Mouse (Mus musculus): ENCODE measurements around the gene Ifnb1. TPM values are rescaled to one million over a fixed set of nuclear protein-coding genes. Genes with fewer than 3 reads are reported as not detected.

The Ifnb1 gene
- polyA plus RNA-seq, 1 experiment from 2014 or later: not detected

DNA sequence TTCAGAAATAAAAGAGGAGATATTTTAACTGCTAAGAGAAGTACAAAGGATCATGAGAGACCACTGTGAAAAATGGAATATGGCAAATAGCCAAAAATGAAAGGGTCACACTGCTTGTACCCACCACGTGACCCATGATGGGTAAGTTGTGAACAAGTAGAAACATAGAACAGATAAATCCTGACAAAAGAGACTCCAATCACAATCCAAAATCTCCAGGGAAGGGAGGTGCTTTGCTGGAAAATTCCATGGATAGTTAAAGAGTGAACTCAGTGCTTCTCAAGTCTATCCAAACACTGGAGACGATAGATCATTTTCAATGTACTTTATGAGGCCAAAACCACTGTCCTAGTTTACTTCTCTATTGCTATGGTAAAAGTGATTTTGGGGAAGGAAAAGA, 8.3 kb upstream of the Ifnb1 start:
- H3K9ac ChIP-seq: no peak overlapping the region
- no peaks in the 10 kb centered on the region for H3K4me1 ChIP-seq
- no peak overlapping the region for H3K4me3 ChIP-seq
- H3K36me3 ChIP-seq: no peaks in the 10 kb centered on the region
- no peak overlapping the region for H3K4me2 ChIP-seq
- 58% methylated on average over 2 of the region's 2 CpGs for WGBS
- no peak for ATAC-seq (ENCODE audit: borderline replicate concordance, extremely low read depth, low FRiP score, low TSS enrichment)
- no peak overlapping the region for H3K27ac ChIP-seq
- no peaks in the 10 kb centered on the region for H3K9me3 ChIP-seq
- H3K27me3 ChIP-seq: no peaks in the 10 kb centered on the region

DNA sequence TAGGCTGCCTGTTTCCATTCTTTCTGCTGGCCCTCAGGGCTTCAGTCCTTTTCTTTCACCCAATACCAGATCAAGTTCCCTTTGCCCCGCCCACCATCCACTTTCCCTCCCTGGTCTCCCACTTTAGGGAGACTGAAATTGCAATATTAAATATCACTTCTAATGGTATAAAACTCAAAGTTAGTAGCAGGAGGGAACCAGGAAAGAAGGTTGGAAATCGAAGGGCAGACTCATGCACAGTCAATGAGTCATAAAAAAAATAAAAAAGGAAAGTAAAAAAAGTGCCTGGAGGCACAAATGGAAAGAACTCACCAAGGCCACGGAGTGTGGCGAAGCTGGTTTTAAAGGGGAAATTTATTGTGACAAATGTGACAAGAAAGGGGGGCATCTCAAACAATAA, 7.7 kb upstream of the Ifnb1 start:
- Histone ChIP-seq H3K9me3 (no peaks in the 10 kb centered on the region), H3K4me1 (no peaks in the 10 kb centered on the region), H3K9ac (no peak overlapping the region), H3K27me3 (no peaks in the 10 kb centered on the region), H3K36me3 (no peaks in the 10 kb centered on the region), H3K4me3 (no peak overlapping the region), H3K4me2 (no peak overlapping the region), H3K27ac (no peak overlapping the region)
- WGBS: 80% methylated on average over 4 of the region's 4 CpGs
- no peak for ATAC-seq (ENCODE audit: borderline replicate concordance, extremely low read depth, low FRiP score, low TSS enrichment)

GRCm38 (mm10) chr4:88526379-88527049, 3.9 kb upstream of the Ifnb1 start:
- no peaks in the 10 kb centered on the region for H3K9me3 ChIP-seq
- no peak overlapping the region for H3K4me3 ChIP-seq
- 79% methylated on average over 5 of the region's 5 CpGs for WGBS
- no peaks in the 10 kb centered on the region for H3K4me1 ChIP-seq
- no peak for ATAC-seq (ENCODE audit: borderline replicate concordance, extremely low read depth, low FRiP score, low TSS enrichment)
- no peak overlapping the region for H3K4me2 ChIP-seq
- no peak overlapping the region for H3K27ac ChIP-seq
- no peaks in the 10 kb centered on the region for H3K36me3 ChIP-seq
- H3K27me3 ChIP-seq: no peaks in the 10 kb centered on the region
- H3K9ac ChIP-seq: no peak overlapping the region

- Histone ChIP-seq H3K4me1 (no peaks in the 10 kb centered on the region), H3K4me3 (no peak overlapping the region), H3K9ac (no peak overlapping the region), H3K9me3 (no peaks in the 10 kb centered on the region), H3K27ac (no peak overlapping the region), H3K36me3 (no peaks in the 10 kb centered on the region), H3K27me3 (no peaks in the 10 kb centered on the region), H3K4me2 (no peak overlapping the region)
- 79% methylated on average over 3 of the region's 3 CpGs for WGBS
- no peak for ATAC-seq (ENCODE audit: borderline replicate concordance, extremely low read depth, low FRiP score, low TSS enrichment)
Measured at GRCm38 (mm10) chr4:88525393-88525792, 2.8 kb upstream of the Ifnb1 start.

DNA sequence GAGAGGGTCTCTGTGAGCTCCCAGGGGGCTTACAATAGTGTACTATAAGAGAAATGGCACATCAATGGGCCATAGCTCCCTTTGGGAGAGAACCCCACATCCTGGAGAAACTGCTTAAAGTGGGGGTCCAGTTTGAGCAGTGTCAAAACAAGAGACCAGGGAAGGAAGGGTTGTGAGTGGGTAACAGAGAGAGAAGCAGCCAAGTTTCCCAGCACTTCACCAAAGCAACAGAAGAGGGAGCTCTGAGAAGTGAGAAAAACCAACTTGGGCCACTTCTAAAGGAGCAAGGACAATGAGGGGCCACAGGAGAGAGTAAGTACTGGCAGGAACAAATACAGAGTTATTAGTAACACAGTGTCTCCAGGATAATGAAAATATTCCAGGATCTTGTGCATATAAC, 667 bp upstream of the Ifnb1 start:
- H3K9me3 ChIP-seq: no peaks in the 10 kb centered on the region
- no peak overlapping the region for H3K4me2 ChIP-seq
- no peak for ATAC-seq (ENCODE audit: borderline replicate concordance, extremely low read depth, low FRiP score, low TSS enrichment)
- no peak overlapping the region for H3K27ac ChIP-seq
- H3K4me1 ChIP-seq: no peaks in the 10 kb centered on the region
- no peaks in the 10 kb centered on the region for H3K36me3 ChIP-seq
- no peak overlapping the region for H3K9ac ChIP-seq
- no peak overlapping the region for H3K4me3 ChIP-seq
- H3K27me3 ChIP-seq: no peaks in the 10 kb centered on the region

DNA sequence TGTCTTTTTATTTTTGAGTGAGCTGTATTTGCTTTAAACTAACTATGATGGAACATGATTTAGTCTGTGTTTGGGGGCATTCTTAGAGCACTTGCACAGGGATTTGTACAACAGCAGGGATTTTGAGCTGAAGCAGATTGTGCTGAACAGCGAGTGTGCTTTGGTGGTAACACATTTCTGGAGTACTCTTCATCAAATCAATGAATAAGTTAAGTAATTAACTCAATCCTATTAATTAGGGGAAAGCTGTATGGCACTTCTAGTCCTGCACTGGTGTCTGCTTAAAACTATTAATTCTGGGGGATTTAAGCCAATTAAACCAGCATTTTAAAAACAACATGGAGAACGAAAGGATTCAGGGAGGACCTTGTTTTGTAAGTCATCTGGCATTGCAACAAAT, 4.6 kb downstream of the Ifnb1 start:
- no peaks in the 10 kb centered on the region for H3K36me3 ChIP-seq
- no peak overlapping the region for H3K4me3 ChIP-seq
- H3K27ac ChIP-seq: no peak overlapping the region
- no peak for ATAC-seq (ENCODE audit: borderline replicate concordance, extremely low read depth, low FRiP score, low TSS enrichment)
- H3K9ac ChIP-seq: no peak overlapping the region
- WGBS: 80% methylated on average over 2 of the region's 2 CpGs
- no peaks in the 10 kb centered on the region for H3K27me3 ChIP-seq
- no peaks in the 10 kb centered on the region for H3K9me3 ChIP-seq
- H3K4me2 ChIP-seq: no peak overlapping the region
- H3K4me1 ChIP-seq: peaks cover 13% of the 10 kb centered on the region

DNA sequence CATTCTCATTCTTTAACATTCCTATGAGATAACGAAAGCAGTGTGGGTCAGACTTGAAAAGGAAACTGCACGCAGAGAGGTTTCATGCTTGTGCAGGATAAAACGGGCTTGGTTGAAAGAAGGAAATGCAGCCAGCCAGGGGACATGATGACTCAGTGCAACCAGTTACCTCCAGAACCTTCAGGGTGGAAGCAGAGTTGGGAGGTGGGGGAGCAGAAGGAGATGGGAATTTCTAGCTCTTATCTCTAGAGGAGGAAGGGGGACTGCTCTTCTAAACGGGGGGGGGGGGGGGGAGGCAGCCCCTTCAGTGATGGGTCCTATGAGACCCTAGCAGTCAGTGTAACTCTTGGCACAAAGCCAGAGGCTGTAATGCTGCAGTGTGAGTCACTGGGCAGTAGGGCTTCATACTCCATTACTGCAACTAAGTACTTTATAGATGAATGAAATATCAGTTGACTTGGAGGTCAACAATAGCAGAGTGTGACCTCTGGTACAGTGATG, 6.8 kb downstream of the Ifnb1 start:
- no peaks in the 10 kb centered on the region for H3K36me3 ChIP-seq
- H3K4me2 ChIP-seq: peak overlapping the region; percentile 36
- peaks cover 13% of the 10 kb centered on the region for H3K4me1 ChIP-seq
- no peaks in the 10 kb centered on the region for H3K9me3 ChIP-seq
- ATAC-seq (ENCODE audit: borderline replicate concordance, extremely low read depth, low FRiP score, low TSS enrichment): peak; percentile 65
- H3K4me3 ChIP-seq: no peak overlapping the region
- H3K9ac ChIP-seq: no peak overlapping the region
- H3K27ac ChIP-seq: peak overlapping the region; percentile 69
- H3K27me3 ChIP-seq: no peaks in the 10 kb centered on the region
- 3% methylated on average over 4 of the region's 4 CpGs for WGBS

DNA sequence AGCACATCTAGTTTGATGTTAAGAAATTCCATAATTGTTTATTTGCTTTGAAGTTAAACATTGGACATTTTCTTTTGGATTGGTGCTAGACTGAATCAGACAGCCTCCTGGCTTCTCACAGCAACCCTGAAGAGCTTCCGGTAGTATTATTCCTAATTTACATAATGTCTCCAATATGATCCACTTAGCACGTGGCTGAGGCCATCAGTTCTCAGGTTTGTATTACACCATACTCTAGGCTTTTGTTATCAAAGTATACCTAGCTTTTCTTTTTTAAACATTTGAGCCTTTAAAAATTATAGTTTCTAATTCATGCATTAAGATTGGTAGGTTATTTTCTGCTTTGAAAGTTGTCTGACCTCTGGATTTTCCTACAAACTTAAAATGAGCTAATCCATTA, 7.3 kb downstream of the Ifnb1 start:
- Histone ChIP-seq H3K9ac (no peak overlapping the region), H3K27me3 (no peaks in the 10 kb centered on the region), H3K4me2 (peak overlapping the region; percentile 36), H3K4me3 (no peak overlapping the region), H3K4me1 (peaks cover 13% of the 10 kb centered on the region), H3K36me3 (no peaks in the 10 kb centered on the region), H3K27ac (0 out of 2 replicates have a peak overlapping the region, but pooled peaks have one; percentile 69), H3K9me3 (no peaks in the 10 kb centered on the region)
- WGBS: 29% methylated on average over 2 of the region's 2 CpGs
- ATAC-seq (ENCODE audit: borderline replicate concordance, extremely low read depth, low FRiP score, low TSS enrichment): no peak

DNA sequence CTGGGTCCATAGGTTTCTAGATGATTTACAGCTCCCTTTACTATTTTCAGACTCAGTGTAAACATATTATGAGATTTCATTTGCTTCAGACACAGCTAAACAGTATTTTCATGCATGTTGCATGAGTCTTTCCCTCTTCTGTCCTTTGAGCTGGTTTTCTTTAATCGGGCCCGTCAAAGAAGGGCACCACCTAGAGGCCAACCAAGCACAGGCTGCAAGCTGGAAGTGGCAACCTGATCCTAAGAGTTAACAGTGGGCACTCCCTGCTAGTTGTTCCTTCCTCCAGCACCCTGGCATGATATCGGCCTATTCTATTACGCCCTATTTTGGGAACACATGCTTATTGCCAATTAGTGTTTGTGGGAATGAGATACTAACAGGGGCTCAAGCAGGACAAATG, 8.2 kb downstream of the Ifnb1 start:
- Histone ChIP-seq H3K36me3 (no peaks in the 10 kb centered on the region), H3K4me3 (no peak overlapping the region), H3K9ac (no peak overlapping the region), H3K9me3 (no peaks in the 10 kb centered on the region), H3K4me1 (peaks cover 13% of the 10 kb centered on the region), H3K27me3 (no peaks in the 10 kb centered on the region), H3K4me2 (no peak overlapping the region), H3K27ac (no peak overlapping the region)
- ATAC-seq (ENCODE audit: borderline replicate concordance, extremely low read depth, low FRiP score, low TSS enrichment): peak; percentile 44; the same call in 1 of the 2 replicates
- WGBS: 46% methylated on average over 4 of the region's 4 CpGs

- H3K4me2 ChIP-seq: no peak overlapping the region
- H3K27ac ChIP-seq: no peak overlapping the region
- no peaks in the 10 kb centered on the region for H3K27me3 ChIP-seq
- no peak overlapping the region for H3K4me3 ChIP-seq
- no peak for ATAC-seq (ENCODE audit: borderline replicate concordance, extremely low read depth, low FRiP score, low TSS enrichment)
- WGBS: 85% methylated on average over 4 of the region's 4 CpGs
- peaks cover 13% of the 10 kb centered on the region for H3K4me1 ChIP-seq
- no peaks in the 10 kb centered on the region for H3K36me3 ChIP-seq
- no peak overlapping the region for H3K9ac ChIP-seq
- no peaks in the 10 kb centered on the region for H3K9me3 ChIP-seq
Measured at GRCm38 (mm10) chr4:88513743-88514142, 8.8 kb downstream of the Ifnb1 start.

DNA sequence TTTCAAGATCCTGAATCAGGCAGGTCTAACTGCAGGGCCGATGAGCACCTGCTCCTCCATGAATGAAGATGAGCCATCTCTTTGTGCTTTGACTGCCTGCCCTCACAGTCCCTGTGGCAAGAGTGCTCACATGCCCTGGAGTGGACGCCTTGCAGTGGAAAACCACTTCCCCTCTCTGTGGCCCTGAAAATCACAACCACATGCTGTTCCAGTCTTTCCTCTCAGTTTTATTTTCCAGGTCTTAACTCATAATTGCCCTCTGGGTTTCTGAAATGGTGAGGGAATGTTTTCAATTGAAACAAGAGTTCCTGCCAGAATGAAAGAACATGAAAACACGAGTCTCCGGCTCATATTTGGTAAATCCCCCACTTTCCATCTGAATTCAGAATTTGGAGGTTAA, 18.8 kb downstream of the Ifnb1 start:
- H3K4me2 ChIP-seq: no peak overlapping the region
- H3K27ac ChIP-seq: no peak overlapping the region
- ATAC-seq (ENCODE audit: borderline replicate concordance, extremely low read depth, low FRiP score, low TSS enrichment): no peak
- no peaks in the 10 kb centered on the region for H3K4me1 ChIP-seq
- H3K27me3 ChIP-seq: no peaks in the 10 kb centered on the region
- no peak overlapping the region for H3K9ac ChIP-seq
- WGBS: 66% methylated on average over 4 of the region's 4 CpGs
- no peaks in the 10 kb centered on the region for H3K36me3 ChIP-seq
- H3K4me3 ChIP-seq: no peak overlapping the region
- H3K9me3 ChIP-seq: no peaks in the 10 kb centered on the region

DNA sequence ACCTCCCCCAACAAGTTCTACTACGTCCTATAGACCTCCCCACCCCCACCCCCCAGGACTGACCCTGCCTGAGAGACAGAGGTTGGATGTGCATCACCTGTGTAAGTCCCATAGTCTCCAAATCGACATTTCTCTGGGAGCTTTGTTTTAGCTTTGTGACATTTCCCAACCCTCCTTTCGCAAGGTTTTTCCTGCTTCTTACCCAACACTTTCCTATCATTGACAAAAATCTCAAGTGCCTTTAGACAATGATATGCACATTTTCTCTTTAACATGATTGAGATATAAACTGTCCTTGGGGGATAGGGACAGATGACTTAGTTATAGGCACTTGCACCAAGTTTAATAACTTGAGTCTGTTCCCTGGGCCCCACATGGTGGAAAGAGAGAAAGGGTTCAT, 21.3 kb downstream of the Ifnb1 start:
- Histone ChIP-seq H3K36me3 (no peaks in the 10 kb centered on the region), H3K4me3 (no peak overlapping the region), H3K4me1 (no peaks in the 10 kb centered on the region), H3K9ac (no peak overlapping the region), H3K27me3 (no peaks in the 10 kb centered on the region), H3K4me2 (no peak overlapping the region), H3K27ac (no peak overlapping the region), H3K9me3 (no peaks in the 10 kb centered on the region)
- no peak for ATAC-seq (ENCODE audit: borderline replicate concordance, extremely low read depth, low FRiP score, low TSS enrichment)
- WGBS: 59% methylated on average over 3 of the region's 3 CpGs
